Mouse (Mus musculus): ENCODE results near the gene Olfr996. TPM values are rescaled to one million over a fixed set of nuclear protein-coding genes. Genes with fewer than 3 reads are reported as not detected.

Olfr996 gene
- polyA plus RNA-seq, 1 experiment from 2014 or later: not detected

DNA sequence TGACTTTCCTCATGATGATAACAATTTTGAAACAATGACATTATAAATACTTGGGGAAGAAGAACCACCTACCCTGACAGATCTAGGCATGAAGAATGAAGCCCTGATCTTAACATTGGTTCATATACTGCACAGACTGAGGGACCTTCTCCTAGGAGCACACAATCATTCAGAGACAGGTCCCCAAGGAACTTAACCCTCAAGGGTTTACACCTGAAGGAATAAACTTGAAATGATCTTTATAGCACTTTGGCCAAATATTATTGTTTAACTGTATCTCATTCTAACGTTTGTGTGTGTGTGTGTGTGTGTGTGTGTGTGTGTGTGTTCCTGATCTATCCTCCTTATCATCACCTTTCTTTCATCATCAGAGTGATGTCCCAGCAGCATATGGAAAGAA, 32.8 kb downstream of the Olfr996 start, which contains the start of gene Olfr1000:
Gene Olfr1000 (minus strand): TSS at position 101 of the 400 bp plus-strand sequence.
- no peaks in the 10 kb centered on the region for H3K27me3 ChIP-seq (ENCODE audit: control insufficient read depth, insufficient read depth, low read length)
- H3K4me1 ChIP-seq (replicated peaks; ENCODE audit: control insufficient read depth, insufficient read depth): no peaks in the 10 kb centered on the region
- no peak for TF ChIP-seq EP300 (optimal IDR thresholded peaks at IDR 0.05)
- TF ChIP-seq CTCF (IDR thresholded peaks at IDR 0.05; ENCODE audit: low read depth): no peak
- ATAC-seq (ENCODE audit: low FRiP score, low TSS enrichment) (no peak), DNase-seq (ENCODE audit: low spot score) (no peak)
- no peaks in the 10 kb centered on the region for H3K36me3 ChIP-seq (ENCODE audit: control insufficient read depth, insufficient read depth, low read length)
- no peaks in the 10 kb centered on the region for H3K9me3 ChIP-seq (ENCODE audit: control insufficient read depth, low read length)
- no peak within 1 kb of the TSS for H3K4me3 ChIP-seq (ENCODE audit: low read depth, low read length)
- 55% methylated on average over 1 of the region's 1 CpGs for WGBS
- H3K27ac ChIP-seq (replicated peaks): no peak within 1 kb of the TSS
- H3K4me2 ChIP-seq (replicated peaks; ENCODE audit: low read depth): no peak within 1 kb of the TSS
- H3K9ac ChIP-seq (ENCODE audit: low read length): no peak within 1 kb of the TSS

Other genes starting within 250 kb of the Olfr996 start
- gene Olfr987, start 239.9 kb upstream of the Olfr996 start, polyA plus RNA-seq (2015; fragmentation: Nextera tagmentation; extraction: Ambion mirVana): not detected in 2 replicates
- gene Olfr988, start 216.0 kb upstream of the Olfr996 start, polyA plus RNA-seq (2015; fragmentation: Nextera tagmentation; extraction: Ambion mirVana): not detected in 2 replicates
- gene Olfr992, start 169.7 kb upstream of the Olfr996 start, polyA plus RNA-seq (2015; fragmentation: Nextera tagmentation; extraction: Ambion mirVana): not detected in 2 replicates
- gene Olfr993, start 164.3 kb upstream of the Olfr996 start, polyA plus RNA-seq (2015; fragmentation: Nextera tagmentation; extraction: Ambion mirVana): not detected in 2 replicates
- not detected in 2 replicates for gene Olfr994, start 142.8 kb upstream of the Olfr996 start, polyA plus RNA-seq (2015; fragmentation: Nextera tagmentation; extraction: Ambion mirVana)
- gene Olfr995, start 135.6 kb upstream of the Olfr996 start, polyA plus RNA-seq (2015; fragmentation: Nextera tagmentation; extraction: Ambion mirVana): not detected in 2 replicates
- 60.6 and 61.5 TPM in 2 replicates for gene 4833423E24Rik, start 60.2 kb upstream of the Olfr996 start, polyA plus RNA-seq (2015; fragmentation: Nextera tagmentation; extraction: Ambion mirVana)
- 0.10 TPM in 1 of 2 replicates, not detected in the other for gene Olfr998, start 9.7 kb downstream of the Olfr996 start, polyA plus RNA-seq (2015; fragmentation: Nextera tagmentation; extraction: Ambion mirVana)
- gene Olfr1000, start 32.7 kb downstream of the Olfr996 start, polyA plus RNA-seq (2015; fragmentation: Nextera tagmentation; extraction: Ambion mirVana): not detected in 2 replicates
- not detected in 2 replicates for gene Olfr1002, start 71.5 kb downstream of the Olfr996 start, polyA plus RNA-seq (2015; fragmentation: Nextera tagmentation; extraction: Ambion mirVana)
- gene Olfr154, start 85.2 kb downstream of the Olfr996 start, polyA plus RNA-seq (2015; fragmentation: Nextera tagmentation; extraction: Ambion mirVana): not detected in 2 replicates
- not detected in 2 replicates for gene Olfr1006, start 99.6 kb downstream of the Olfr996 start, polyA plus RNA-seq (2015; fragmentation: Nextera tagmentation; extraction: Ambion mirVana)
- gene Olfr1008, start 110.2 kb downstream of the Olfr996 start, polyA plus RNA-seq (2015; fragmentation: Nextera tagmentation; extraction: Ambion mirVana): not detected in 2 replicates
- not detected in 2 replicates for gene Olfr1009, start 136.2 kb downstream of the Olfr996 start, polyA plus RNA-seq (2015; fragmentation: Nextera tagmentation; extraction: Ambion mirVana)
- not detected in 2 replicates for gene Olfr1012, start 183.6 kb downstream of the Olfr996 start, polyA plus RNA-seq (2015; fragmentation: Nextera tagmentation; extraction: Ambion mirVana)
- not detected in 2 replicates for gene Olfr1013, start 187.9 kb downstream of the Olfr996 start, polyA plus RNA-seq (2015; fragmentation: Nextera tagmentation; extraction: Ambion mirVana)
- not detected in 2 replicates for gene Olfr1014, start 193.5 kb downstream of the Olfr996 start, polyA plus RNA-seq (2015; fragmentation: Nextera tagmentation; extraction: Ambion mirVana)
- gene Olfr1015, start 202.8 kb downstream of the Olfr996 start, polyA plus RNA-seq (2015; fragmentation: Nextera tagmentation; extraction: Ambion mirVana): not detected in 2 replicates
- not detected in 2 replicates for gene Olfr1016, start 223.3 kb downstream of the Olfr996 start, polyA plus RNA-seq (2015; fragmentation: Nextera tagmentation; extraction: Ambion mirVana)
- gene Olfr1018, start 239.3 kb downstream of the Olfr996 start, polyA plus RNA-seq (2015; fragmentation: Nextera tagmentation; extraction: Ambion mirVana): not detected in 2 replicates

Data from stomach, postnatal 0 days (tissue).